Mouse (Mus musculus): ENCODE data around the gene Gm49388.

DNA sequence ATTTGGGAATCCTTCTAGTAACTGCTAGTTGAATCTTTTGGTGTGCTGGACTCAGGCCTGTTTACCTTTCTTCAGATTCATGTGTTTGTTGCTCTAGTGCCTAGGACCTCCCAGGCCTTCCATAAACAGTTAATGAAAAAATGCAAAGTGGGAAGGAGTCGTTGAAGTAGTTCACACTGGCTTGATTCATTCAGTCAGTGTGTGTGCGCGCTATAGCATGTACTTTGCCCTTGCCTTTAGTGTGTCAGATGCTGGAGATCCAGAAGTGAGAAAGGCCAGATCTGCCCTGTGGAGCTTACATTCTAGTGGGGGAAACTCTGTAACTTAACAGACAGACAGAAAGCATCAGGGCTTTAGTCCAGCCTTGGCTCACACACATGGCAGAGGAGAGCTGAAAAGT, 24.9 kb upstream of the Gm49388 start:
- TF ChIP-seq EP300 (IDR thresholded peaks at IDR 0.05; ENCODE audit: low read depth), result no peak
- no peak for TF ChIP-seq CTCF (IDR thresholded peaks at IDR 0.05; ENCODE audit: low read depth)
